Comparison of ENCODE assay signal across 26 mouse cellular contexts in the genomic region with DNA sequence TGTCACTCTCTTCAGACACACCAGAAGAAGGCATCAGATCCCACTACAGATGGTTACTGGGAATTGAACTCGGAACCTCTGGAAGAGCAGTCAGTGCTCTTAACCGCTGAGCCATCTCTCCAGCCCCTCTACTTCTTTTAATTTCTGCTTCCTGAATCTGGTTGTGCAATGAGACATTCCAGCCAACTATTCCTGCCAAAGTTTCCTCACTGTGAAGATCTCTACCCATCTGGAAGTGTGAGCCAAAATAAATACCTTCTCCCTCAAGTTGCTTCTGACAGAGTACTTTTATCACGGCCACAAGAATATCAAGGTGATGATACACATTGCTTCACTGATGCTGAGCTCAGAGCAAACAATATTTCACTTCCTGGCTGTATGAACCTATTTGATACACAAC. TPM values are rescaled to one million over a fixed set of nuclear protein-coding genes. Genes with fewer than 3 reads are reported as not detected.
A peak's percentile ranks its signal among the peaks of the same experiment; 100 is the strongest.
DNase-seq lines count a peak whose midpoint lies in the region; ATAC-seq and TF ChIP-seq lines count a peak whose summit lies in the region.
"Had no signal": no experiment of that assay in that cellular context is flagged by ENCODE, and none has a peak within 500 bp of the region (broad histone marks: within the 10 kb centered on the region; RNA-seq: fewer than 3 reads in every experiment).

No protein-coding gene starts in this region.

- no peaks in the 10 kb centered on the region for H3K36me3 ChIP-seq in liver, adult 2 months (ENCODE audit: control insufficient read depth, insufficient read depth, low read length)
- H3K36me3 ChIP-seq in liver, embryonic 12.5 days = no peaks in the 10 kb centered on the region
- no peaks in the 10 kb centered on the region for H3K36me3 ChIP-seq in C2C12 (ENCODE audit: control insufficient read depth, insufficient read depth)
- H3K36me3 ChIP-seq: G1E; heart, embryonic 12.5 days; heart, embryonic 15.5 days; hindbrain, embryonic 10.5 days; hindbrain, embryonic 13.5 days; intestine, embryonic 15.5 days had no signal

- 59% methylated on average over 3 of the region's 3 CpGs for WGBS in liver, adult 2 months
- 83% methylated on average over 3 of the region's 3 CpGs for WGBS in liver, embryonic 12.5 days (ENCODE audit: insufficient replicate concordance)

- H3K4me3 ChIP-seq in liver, adult 2 months (ENCODE audit: insufficient read depth, low read depth, low read length) = no peak overlapping the region
- H3K4me3 ChIP-seq in liver, embryonic 12.5 days = no peak overlapping the region
- no peak overlapping the region for H3K4me3 ChIP-seq in C2C12 (ENCODE audit: insufficient read depth, poor library complexity, severe bottlenecking)
- H3K4me3 ChIP-seq: heart, embryonic 12.5 days; heart, embryonic 15.5 days; hindbrain, embryonic 10.5 days; hindbrain, embryonic 13.5 days; intestine, embryonic 15.5 days had no signal

- no peaks in the 10 kb centered on the region for H3K27me3 ChIP-seq in liver, adult 2 months (ENCODE audit: control insufficient read depth, insufficient read depth, low read length)
- 0 out of 2 replicates have a peak, but pooled peaks cover 15% of the 10 kb centered on the region for H3K27me3 ChIP-seq in liver, embryonic 12.5 days (replicated peaks)
- no peaks in the 10 kb centered on the region for H3K27me3 ChIP-seq in C2C12 (ENCODE audit: control insufficient read depth, insufficient read depth, insufficient read length)
- H3K27me3 ChIP-seq: CH12.LX; heart, embryonic 12.5 days; heart, embryonic 15.5 days; hindbrain, embryonic 13.5 days; intestine, embryonic 15.5 days had no signal

- H3K4me2 ChIP-seq in liver, embryonic 12.5 days = no peak overlapping the region
- H3K4me2 ChIP-seq: heart, embryonic 12.5 days; heart, embryonic 15.5 days; hindbrain, embryonic 13.5 days; intestine, embryonic 15.5 days had no signal

- H3K79me3 ChIP-seq in C2C12 (ENCODE audit: low read depth) = no peaks in the 10 kb centered on the region

- no peak for ATAC-seq in liver, embryonic 12.5 days
- ATAC-seq in frontal cortex, adult (ENCODE audit: low TSS enrichment) = no peak
- ATAC-seq: forebrain, embryonic 14.5 days; forebrain, postnatal 0 days; hindbrain, embryonic 16.5 days; intestine, embryonic 15.5 days had no signal

- no peak overlapping the region for H3ac ChIP-seq in C2C12 (ENCODE audit: control insufficient read depth, insufficient read length, low read depth)

- H3K79me2 ChIP-seq in liver, adult 2 months (ENCODE audit: control insufficient read depth, insufficient read depth, low read length) = no peaks in the 10 kb centered on the region
- H3K79me2 ChIP-seq in C2C12 (ENCODE audit: control insufficient read depth, insufficient read depth) = no peaks in the 10 kb centered on the region

- no peak for TF ChIP-seq POLR2A in liver, adult 2 months (IDR thresholded peaks at IDR 0.05; ENCODE audit: extremely low read depth, insufficient read depth, low read length)

- H3K9ac ChIP-seq in liver, adult 2 months (ENCODE audit: low read depth, low read length) = no peak overlapping the region
- H3K9ac ChIP-seq in liver, embryonic 12.5 days = no peak overlapping the region
- H3K9ac ChIP-seq: forebrain, postnatal 0 days; heart, embryonic 12.5 days; heart, embryonic 15.5 days; hindbrain, embryonic 13.5 days; intestine, embryonic 15.5 days had no signal

- DNase-seq in liver, adult 2 months (ENCODE audit: extremely low read depth, low read depth, low spot score) = peak; percentile 44
- peak; percentile 66 for DNase-seq in 3134 (ENCODE audit: extremely low read depth, insufficient read length, low spot score)
- peak; percentile 49 for DNase-seq in fat pad, adult 2 months (ENCODE audit: extremely low read depth, low read depth, low spot score)
- no peak for DNase-seq in adrenal gland, adult 18-20 months (ENCODE audit: low spot score in 2 of 2)
- no peak for DNase-seq in left cerebral cortex, adult 9 months (ENCODE audit: low spot score in 2 of 2)
- DNase-seq: adrenal gland, postnatal 10 days; adrenal gland, postnatal 36 days; cerebellum, adult 18-20 months; cerebellum, adult 9-10 months; cerebellum, postnatal 14 days; forebrain, postnatal 0 days; gastrocnemius, postnatal 25 days; heart, postnatal 10 days; heart, postnatal 36 days had no signal

- no peaks in the 10 kb centered on the region for H3K9me3 ChIP-seq in liver, embryonic 12.5 days (replicated peaks)
- H3K9me3 ChIP-seq: G1E; heart, embryonic 15.5 days; hindbrain, embryonic 10.5 days; hindbrain, embryonic 13.5 days; intestine, embryonic 15.5 days had no signal

- no peak overlapping the region for H3K27ac ChIP-seq in liver, adult 2 months (replicated peaks; ENCODE audit: insufficient read depth, low read depth, low read length)
- H3K27ac ChIP-seq in liver, embryonic 12.5 days = no peak overlapping the region
- H3K27ac ChIP-seq: heart, embryonic 15.5 days; hindbrain, embryonic 10.5 days; hindbrain, embryonic 13.5 days; intestine, embryonic 15.5 days had no signal

- TF ChIP-seq CTCF in liver, adult 2 months (IDR thresholded peaks at IDR 0.05; ENCODE audit: low read depth, low read length) = no peak
- no peak for TF ChIP-seq CTCF in C2C12 (IDR thresholded peaks at IDR 0.05; ENCODE audit: control insufficient read depth, insufficient read depth, insufficient read length)

- no peaks in the 10 kb centered on the region for H3K4me1 ChIP-seq in liver, adult 2 months (ENCODE audit: control insufficient read depth, insufficient read depth, low read length)
- no peaks in the 10 kb centered on the region for H3K4me1 ChIP-seq in liver, embryonic 12.5 days
- H3K4me1 ChIP-seq: heart, embryonic 12.5 days; heart, embryonic 15.5 days; hindbrain, embryonic 10.5 days; hindbrain, embryonic 13.5 days; intestine, embryonic 15.5 days had no signal

TF ChIP-seq in C2C12, 6 proteins besides CTCF, POLR2A, EP300 and RAD21:
- TF ChIP-seq CEBPB (IDR thresholded peaks at IDR 0.05; ENCODE audit: low read depth) (peak; percentile 52), MYOG (IDR thresholded peaks at IDR 0.05; ENCODE audit: control insufficient read depth, extremely low read depth, insufficient read length) (no peak)

RNA-seq across cellular contexts. Expression of a gene that starts 7.6 kb away (rescaled TPM):
- 1.1 and 1.5 TPM in 2 replicates for total RNA-seq in liver, adult 2 months (2014; rRNA removed)
- polyA plus RNA-seq in liver, adult 2 months (2012; rRNA removed) = 0.31 and 1.7 TPM in 2 replicates
- 28.9 and 31.1 TPM in 2 replicates for polyA plus RNA-seq in liver, embryonic 12.5 days (2016; fragmentation: Nextera tagmentation; extraction: Ambion mirVana)
- polyA plus RNA-seq in C2C12 (2012; fragmentation: generic; extraction: Trizol) = 7.9 TPM
- total RNA-seq in adrenal gland, adult 18-20 months (2021) = 10 to 100 TPM in 1 of 2 experiments, 1 to 10 TPM in 1; 4.8 to 11.4 TPM

Comparison
In these comparisons a context has a peak if more than half of its experiments do, and no peak if none do; other contexts are left out.
1. DNase-seq: peak in liver, adult 2 months (single experiment), 3134 (single experiment) and fat pad, adult 2 months (single experiment); none in adrenal gland, adult 18-20 months (0 of 2) and left cerebral cortex, adult 9 months (0 of 2).